Mouse (Mus musculus) gastrocnemius, postnatal 36 days (tissue): ENCODE measurements around the gene Zfp420. TPM values are rescaled to one million over a fixed set of nuclear protein-coding genes. Genes with fewer than 3 reads are reported as not detected.
A peak's percentile ranks its signal among the peaks of the same experiment; 100 is the strongest.

ENCODE experiments used
- DNase-seq, 2 experiments: peaks; one replicate each; pipeline ENCODE4 v3.0.0; 2022
- intact Hi-C: fragments of 180-260 bp; cut with DNase I; formaldehyde crosslinking; loops from one replicate; pipeline ENCODE4 v1.15.1; 2025
- microRNA-seq, 2 experiments: library from miRNA; unstranded; fragments of <30 nt; microRNA quantifications; one replicate each; pipeline ENCODE4 v1.2.0; 2021
- total RNA-seq, 2 experiments: library from RNA; stranded (reverse); gene quantifications; 2 replicates each; pipeline ENCODE4 v1.2.3; 2021

Zfp420 gene
- total RNA-seq, 2 experiments from 2014 or later = 2.5 to 2.6 TPM

GRCm38 (mm10) chr7:29890501-29890900 is 30.7 kb downstream of the Zfp420 start:
- no peak for DNase-seq
- intact Hi-C loops = no loop called here

- intact Hi-C loops = no loop called here
- no peak for DNase-seq
Measured at GRCm38 (mm10) chr7:29892756-29893155, 33.0 kb downstream of the Zfp420 start.

GRCm38 (mm10) chr7:29898351-29898750 is 38.6 kb downstream of the Zfp420 start:
- no peak for DNase-seq
- intact Hi-C loops = no loop called here

GRCm38 (mm10) chr7:29904101-29904500 is 44.3 kb downstream of the Zfp420 start:
- DNase-seq = no peak
- intact Hi-C loops = no loop called here

GRCm38 (mm10) chr7:29905966-29906681 is 46.3 kb downstream of the Zfp420 start, which contains the start of gene Zfp27:
TSS of gene Zfp27 (minus strand) at chr7:29906572.
- intact Hi-C loops = no loop called here

GRCm38 (mm10) chr7:29906682-29907058 is 46.9 kb downstream of the Zfp420 start:
- intact Hi-C loops = no loop called here
- no peak for DNase-seq

More at GRCm38 (mm10) chr7:29905966-29906681, 46.3 kb downstream of the Zfp420 start, which contains the start of gene Zfp27:
- peak; percentile 30 to 53 for DNase-seq

- intact Hi-C loops = no loop called here
- DNase-seq = no peak
Measured at GRCm38 (mm10) chr7:29907206-29907605, 47.4 kb downstream of the Zfp420 start.

- intact Hi-C loops = no loop called here
- DNase-seq = peak; percentile 68 to 84
Measured at GRCm38 (mm10) chr7:29908130-29908950, 48.6 kb downstream of the Zfp420 start, which contains the start of gene Zfp383. TSS of gene Zfp383 (plus strand) at chr7:29908223.

GRCm38 (mm10) chr7:29910252-29910651 is 50.5 kb downstream of the Zfp420 start:
- intact Hi-C loops = loop anchor here (5.0 kb wide), 1 partner anchor 93 kb away; the partner anchor contains the start of gene Zfp790
- no peak for DNase-seq

- intact Hi-C loops = loop anchor here (5.0 kb wide), 1 partner anchor 95 kb away; the partner anchor contains the start of gene Zfp790
- no peak for DNase-seq
Measured at GRCm38 (mm10) chr7:29912172-29912571, 52.4 kb downstream of the Zfp420 start.

GRCm38 (mm10) chr7:29917371-29918061 is 57.7 kb downstream of the Zfp420 start:
- DNase-seq = no peak
- intact Hi-C loops = no loop called here

GRCm38 (mm10) chr7:29918062-29918453 is 58.3 kb downstream of the Zfp420 start:
- DNase-seq = no peak
- intact Hi-C loops = no loop called here

- DNase-seq = no peak
- intact Hi-C loops = no loop called here
Measured at GRCm38 (mm10) chr7:29921439-29922093, 61.8 kb downstream of the Zfp420 start.

- peak in 1 of 2 experiments; percentile 42 for DNase-seq
- intact Hi-C loops = no loop called here
Measured at GRCm38 (mm10) chr7:29922780-29923179, 63.0 kb downstream of the Zfp420 start.

Small RNAs within 50 kb of the gene (microRNA-seq; reads per million reads assigned to microRNA genes)
- 0 to 0.36 reads per million in 2 experiments for gene Mir7668

Other genes starting within 250 kb of the Zfp420 start
- not detected for gene Catsperg2, start 132.9 kb upstream of the Zfp420 start, total RNA-seq
- gene Zfp84, start 91.4 kb upstream of the Zfp420 start, total RNA-seq = 1 to 10 TPM; 5.8 to 6.8 TPM
- 1 to 10 TPM; 1.2 to 2.2 TPM for gene Zfp30, start 76.0 kb upstream of the Zfp420 start, total RNA-seq
- 1 to 10 TPM; 6.3 to 9.7 TPM for gene Zfp790, start 43.9 kb upstream of the Zfp420 start, total RNA-seq
- 1 to 10 TPM; 1.2 to 1.9 TPM for gene Zfp940, start 6.3 kb upstream of the Zfp420 start, total RNA-seq
- gene Zfp27, start 46.6 kb downstream of the Zfp420 start, total RNA-seq = 1 to 10 TPM; 6.1 to 7.9 TPM
- gene Zfp383, start 48.2 kb downstream of the Zfp420 start, total RNA-seq = 1 to 10 TPM; 4.0 to 6.3 TPM
- 1 to 10 TPM; 4.8 to 5.5 TPM for gene Zfp74, start 94.1 kb downstream of the Zfp420 start, total RNA-seq
- 10 to 100 TPM; 15.4 to 18.7 TPM for gene Zfp568, start 124.0 kb downstream of the Zfp420 start, total RNA-seq
- 1 to 10 TPM; 1.6 to 1.9 TPM for gene Zfp14, start 191.4 kb downstream of the Zfp420 start, total RNA-seq
- gene Zfp82, start 212.9 kb downstream of the Zfp420 start, total RNA-seq = 1 to 10 TPM; 1.4 to 1.7 TPM
- not detected for gene Gm26920, start 230.4 kb downstream of the Zfp420 start, total RNA-seq
- gene Zfp566, start 230.5 kb downstream of the Zfp420 start, total RNA-seq = 1 to 10 TPM; 1.8 to 2.9 TPM
- 10 to 100 TPM; 25.9 to 28.9 TPM for gene Zfp260, start 234.8 kb downstream of the Zfp420 start, total RNA-seq